Mouse (Mus musculus): Measurements from ENCODE around the gene Ryr1.

Gene Ryr1

GRCm38 (mm10) chr7:28966181-28966580, 158.8 kb downstream of the Ryr1 start:
- in situ Hi-C loops (cut with MboI, MseI) = no loop called here

GRCm38 (mm10) chr7:28965346-28965840, 159.6 kb downstream of the Ryr1 start:
- in situ Hi-C loops (cut with MboI, MseI) = no loop called here

GRCm38 (mm10) chr7:28963399-28963923, 161.5 kb downstream of the Ryr1 start:
- in situ Hi-C loops (cut with MboI, MseI) = no loop called here

GRCm38 (mm10) chr7:28961927-28962670, 162.9 kb downstream of the Ryr1 start, which contains the start of gene Actn4:
Gene Actn4 (minus strand): TSS chr7:28962340.
- in situ Hi-C loops (cut with MboI, MseI) = no loop called here

GRCm38 (mm10) chr7:28961584-28961926, 163.4 kb downstream of the Ryr1 start:
- in situ Hi-C loops (cut with MboI, MseI) = no loop called here

- in situ Hi-C loops (cut with MboI, MseI) = no loop called here
Measured at GRCm38 (mm10) chr7:28960354-28961046, 164.5 kb downstream of the Ryr1 start.

GRCm38 (mm10) chr7:28959505-28960045, 165.4 kb downstream of the Ryr1 start:
- in situ Hi-C loops (cut with MboI, MseI) = no loop called here

- in situ Hi-C loops (cut with MboI, MseI) = no loop called here
Measured at GRCm38 (mm10) chr7:28958770-28959169, 166.2 kb downstream of the Ryr1 start.

- in situ Hi-C loops (cut with MboI, MseI) = no loop called here
Measured at GRCm38 (mm10) chr7:28957997-28958725, 166.8 kb downstream of the Ryr1 start.

- in situ Hi-C loops (cut with MboI, MseI) = no loop called here
Measured at GRCm38 (mm10) chr7:28957286-28957685, 167.7 kb downstream of the Ryr1 start.

GRCm38 (mm10) chr7:28956270-28956669, 168.7 kb downstream of the Ryr1 start:
- in situ Hi-C loops (cut with MboI, MseI) = no loop called here

GRCm38 (mm10) chr7:28955295-28955897, 169.6 kb downstream of the Ryr1 start:
- in situ Hi-C loops (cut with MboI, MseI) = no loop called here

GRCm38 (mm10) chr7:28954773-28955172, 170.2 kb downstream of the Ryr1 start:
- in situ Hi-C loops (cut with MboI, MseI) = no loop called here

- in situ Hi-C loops (cut with MboI, MseI) = no loop called here
Measured at GRCm38 (mm10) chr7:28953476-28954376, 171.3 kb downstream of the Ryr1 start.

All from T-helper 17 cell (primary cell).